Mouse (Mus musculus): ENCODE data around the gene Olfr954. TPM values are rescaled to one million over a fixed set of nuclear protein-coding genes. Genes with fewer than 3 reads are reported as not detected.

Olfr954 gene
- not detected in 2 replicates for polyA plus RNA-seq (2015; fragmentation: Nextera tagmentation; extraction: Ambion mirVana)

DNA sequence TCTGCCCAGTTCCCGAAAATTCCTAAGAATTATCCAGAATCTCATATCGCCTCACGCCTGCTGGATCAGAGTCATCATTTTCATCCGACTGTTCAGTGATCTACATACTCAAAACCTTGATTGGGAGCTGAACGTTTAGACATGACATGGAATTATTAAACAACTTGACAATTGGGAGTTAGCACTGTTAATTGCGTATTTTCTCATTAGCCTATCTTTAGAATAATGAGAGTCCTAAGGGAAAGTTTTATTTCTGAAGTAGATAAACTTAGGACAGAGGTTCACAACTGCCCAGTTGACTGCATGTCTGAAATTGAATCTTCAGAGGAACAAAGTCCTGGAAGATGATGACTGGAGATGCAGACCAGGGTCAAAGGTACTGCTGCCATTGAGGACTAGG, at the start of gene Olfr954:
TSS of gene Olfr954 (plus strand) at position 301 of the 400 bp plus-strand sequence.
- H3K9ac ChIP-seq = no peak within 1 kb of the TSS
- H3K4me2 ChIP-seq = no peak within 1 kb of the TSS
- no peaks in the 10 kb centered on the region for H3K4me1 ChIP-seq
- H3K9me3 ChIP-seq = no peaks in the 10 kb centered on the region
- no peak within 1 kb of the TSS for H3K27ac ChIP-seq
- WGBS = 80% methylated on average over 6 of the region's 6 CpGs
- H3K4me3 ChIP-seq = no peak within 1 kb of the TSS
- H3K36me3 ChIP-seq = no peaks in the 10 kb centered on the region
- no peak for ATAC-seq (ENCODE audit: insufficient number of reproducible peaks, low FRiP score, low TSS enrichment, low read depth)
- H3K27me3 ChIP-seq = no peaks in the 10 kb centered on the region

DNA sequence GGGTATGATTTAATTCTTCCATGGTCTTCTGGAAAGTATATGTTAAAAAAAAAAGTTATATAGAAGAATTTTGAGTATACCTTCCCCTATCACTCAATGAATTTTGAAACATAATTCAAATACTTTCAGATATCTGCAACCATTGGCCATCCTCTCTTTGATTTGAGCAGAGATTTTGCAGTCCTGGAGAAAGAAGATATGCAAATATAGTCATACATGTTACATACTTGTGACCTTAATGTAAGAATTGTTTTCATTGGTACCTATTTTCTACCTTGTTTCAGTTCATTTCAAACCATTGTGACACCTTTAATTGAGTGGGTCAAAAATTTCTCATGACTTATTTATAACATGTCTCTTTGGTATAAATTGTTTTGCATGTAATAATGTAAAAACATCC, 29.5 kb upstream of the Olfr954 start, which contains the start of gene Olfr952:
TSS of gene Olfr952 (minus strand) at position 101 of the 400 bp plus-strand sequence.
- Histone ChIP-seq H3K27ac (no peak within 1 kb of the TSS), H3K27me3 (no peaks in the 10 kb centered on the region), H3K9ac (no peak within 1 kb of the TSS), H3K4me2 (no peak within 1 kb of the TSS), H3K36me3 (no peaks in the 10 kb centered on the region), H3K4me1 (no peaks in the 10 kb centered on the region), H3K9me3 (no peaks in the 10 kb centered on the region), H3K4me3 (no peak within 1 kb of the TSS)
- no peak for ATAC-seq (ENCODE audit: insufficient number of reproducible peaks, low FRiP score, low TSS enrichment, low read depth)

DNA sequence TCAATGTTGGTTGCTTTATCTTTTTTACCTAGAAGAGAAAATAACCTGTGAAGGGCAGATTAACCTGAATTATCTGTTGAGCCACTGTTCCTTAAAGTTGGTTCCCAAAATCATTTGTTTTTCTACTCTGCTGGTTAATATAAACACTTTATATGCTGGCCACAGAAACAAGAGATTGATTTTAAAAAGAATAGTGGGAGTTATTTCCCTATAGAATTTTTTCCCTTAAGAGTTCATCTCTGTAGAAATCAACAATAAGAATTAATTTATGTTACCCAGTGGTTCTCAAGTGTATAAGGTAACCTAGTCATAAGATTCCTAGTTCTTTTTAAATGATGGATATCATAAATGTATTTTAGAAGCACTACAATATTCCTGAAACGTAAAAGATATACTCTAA, 15.3 kb downstream of the Olfr954 start, which contains the start of gene Olfr955:
TSS of gene Olfr955 (minus strand) at position 101 of the 400 bp plus-strand sequence.
- Histone ChIP-seq H3K36me3 (no peaks in the 10 kb centered on the region), H3K27me3 (no peaks in the 10 kb centered on the region), H3K27ac (no peak within 1 kb of the TSS), H3K9ac (no peak within 1 kb of the TSS), H3K4me1 (no peaks in the 10 kb centered on the region), H3K4me2 (no peak within 1 kb of the TSS), H3K9me3 (no peaks in the 10 kb centered on the region), H3K4me3 (no peak within 1 kb of the TSS)
- no peak for ATAC-seq (ENCODE audit: insufficient number of reproducible peaks, low FRiP score, low TSS enrichment, low read depth)
- 34% methylated on average over 1 of the region's 1 CpGs for WGBS

DNA sequence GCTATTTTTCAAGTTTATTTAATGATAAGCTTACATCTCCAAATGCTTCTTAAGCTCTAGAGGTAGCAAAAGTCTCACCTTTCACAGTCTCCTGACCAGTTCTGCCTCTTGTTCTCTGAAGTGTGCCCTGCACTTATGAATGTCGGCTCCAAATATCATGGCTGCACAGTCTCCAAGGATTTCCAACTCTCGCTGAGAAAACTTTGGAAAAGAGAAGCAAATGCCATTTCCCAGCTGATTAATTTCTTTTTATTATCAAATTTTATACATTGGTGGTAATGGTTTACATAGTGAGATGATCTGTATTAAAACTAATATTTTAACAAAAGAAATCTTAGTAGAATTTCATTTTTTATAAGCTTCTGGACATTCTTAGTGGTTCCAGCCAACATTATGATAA, 37.4 kb downstream of the Olfr954 start, which contains the start of gene Olfr44:
TSS of gene Olfr44 (minus strand) at position 101 of the 400 bp plus-strand sequence.
- Histone ChIP-seq H3K36me3 (no peaks in the 10 kb centered on the region), H3K4me1 (no peaks in the 10 kb centered on the region), H3K4me3 (no peak within 1 kb of the TSS), H3K4me2 (no peak within 1 kb of the TSS), H3K9me3 (no peaks in the 10 kb centered on the region), H3K27ac (no peak within 1 kb of the TSS), H3K27me3 (no peaks in the 10 kb centered on the region), H3K9ac (no peak within 1 kb of the TSS)
- 79% methylated on average over 2 of the region's 2 CpGs for WGBS
- ATAC-seq (ENCODE audit: insufficient number of reproducible peaks, low FRiP score, low TSS enrichment, low read depth) = no peak

DNA sequence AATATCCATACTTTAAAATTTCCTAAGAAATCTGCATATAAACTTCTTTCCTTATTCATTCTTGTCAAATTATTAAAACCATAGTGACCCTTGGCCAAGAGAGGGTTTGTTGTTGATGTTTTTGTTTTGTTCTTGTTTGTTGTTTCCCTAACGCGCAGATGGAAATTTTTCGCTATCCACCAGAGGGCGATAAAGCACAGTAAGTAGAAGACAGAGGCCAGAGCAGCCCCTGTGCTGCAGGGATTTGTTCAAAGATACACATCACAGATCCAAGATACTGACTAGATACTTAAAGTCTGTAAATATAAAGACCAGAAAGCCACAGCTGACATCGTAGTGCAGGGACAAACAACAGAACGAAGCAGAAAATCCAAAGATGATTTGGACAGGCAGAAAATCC, 52.5 kb downstream of the Olfr954 start:
- Histone ChIP-seq H3K9ac (no peak overlapping the region), H3K4me1 (no peaks in the 10 kb centered on the region), H3K36me3 (no peaks in the 10 kb centered on the region), H3K27ac (no peak overlapping the region), H3K9me3 (no peaks in the 10 kb centered on the region), H3K4me2 (no peak overlapping the region), H3K4me3 (no peak overlapping the region), H3K27me3 (no peaks in the 10 kb centered on the region)
- 15% methylated on average over 6 of the region's 6 CpGs for WGBS
- no peak for ATAC-seq (ENCODE audit: insufficient number of reproducible peaks, low FRiP score, low TSS enrichment, low read depth)

DNA sequence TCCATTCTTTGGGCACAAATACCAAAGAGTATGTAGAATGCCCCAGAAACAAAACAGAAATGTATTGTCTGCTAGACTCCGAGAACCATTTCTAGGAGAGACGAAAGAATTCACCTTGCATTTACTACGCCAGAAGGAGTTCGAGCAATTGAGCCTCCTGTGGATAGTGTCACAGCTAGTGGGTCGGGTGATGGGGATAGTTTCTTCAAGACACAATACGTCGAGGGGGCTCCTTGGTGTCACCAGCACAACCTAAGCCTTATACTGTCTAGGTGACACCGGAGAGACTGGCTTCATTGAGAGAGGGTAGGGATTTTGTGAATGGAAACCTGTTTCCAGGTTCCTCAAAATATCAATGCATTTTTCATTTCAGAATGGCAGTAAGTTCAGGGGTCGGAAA, 52.9 kb downstream of the Olfr954 start:
- 80% methylated on average over 9 of the region's 9 CpGs for WGBS
- no peak overlapping the region for H3K9ac ChIP-seq
- H3K27ac ChIP-seq = no peak overlapping the region
- no peak overlapping the region for H3K4me3 ChIP-seq
- H3K36me3 ChIP-seq = no peaks in the 10 kb centered on the region
- no peaks in the 10 kb centered on the region for H3K9me3 ChIP-seq
- H3K4me2 ChIP-seq = no peak overlapping the region
- no peaks in the 10 kb centered on the region for H3K4me1 ChIP-seq
- ATAC-seq (ENCODE audit: insufficient number of reproducible peaks, low FRiP score, low TSS enrichment, low read depth) = no peak
- no peaks in the 10 kb centered on the region for H3K27me3 ChIP-seq

Other genes with a start within 250 kb of the Olfr954 start
- not detected in 2 replicates for gene Olfr1537, start 206.7 kb upstream of the Olfr954 start, polyA plus RNA-seq (2015; fragmentation: Nextera tagmentation; extraction: Ambion mirVana)
- not detected in 2 replicates for gene Olfr945, start 179.9 kb upstream of the Olfr954 start, polyA plus RNA-seq (2015; fragmentation: Nextera tagmentation; extraction: Ambion mirVana)
- gene Olfr948, start 130.7 kb upstream of the Olfr954 start, polyA plus RNA-seq (2015; fragmentation: Nextera tagmentation; extraction: Ambion mirVana) = not detected in 2 replicates
- not detected in 2 replicates for gene Olfr951, start 69.3 kb upstream of the Olfr954 start, polyA plus RNA-seq (2015; fragmentation: Nextera tagmentation; extraction: Ambion mirVana)
- not detected in 2 replicates for gene Olfr952, start 29.6 kb upstream of the Olfr954 start, polyA plus RNA-seq (2015; fragmentation: Nextera tagmentation; extraction: Ambion mirVana)
- not detected in 2 replicates for gene Olfr955, start 15.2 kb downstream of the Olfr954 start, polyA plus RNA-seq (2015; fragmentation: Nextera tagmentation; extraction: Ambion mirVana)
- gene Olfr44, start 37.3 kb downstream of the Olfr954 start, polyA plus RNA-seq (2015; fragmentation: Nextera tagmentation; extraction: Ambion mirVana) = not detected in 2 replicates
- gene Olfr957, start 59.1 kb downstream of the Olfr954 start, polyA plus RNA-seq (2015; fragmentation: Nextera tagmentation; extraction: Ambion mirVana) = not detected in 2 replicates
- gene Olfr958, start 97.4 kb downstream of the Olfr954 start, polyA plus RNA-seq (2015; fragmentation: Nextera tagmentation; extraction: Ambion mirVana) = not detected in 2 replicates
- gene Olfr959, start 118.9 kb downstream of the Olfr954 start, polyA plus RNA-seq (2015; fragmentation: Nextera tagmentation; extraction: Ambion mirVana) = not detected in 2 replicates
- gene AW551984, start 147.7 kb downstream of the Olfr954 start, polyA plus RNA-seq (2015; fragmentation: Nextera tagmentation; extraction: Ambion mirVana) = 75.0 and 122 TPM in 2 replicates
- not detected in 2 replicates for gene Olfr148, start 154.0 kb downstream of the Olfr954 start, polyA plus RNA-seq (2015; fragmentation: Nextera tagmentation; extraction: Ambion mirVana)
- gene Olfr960, start 164.7 kb downstream of the Olfr954 start, polyA plus RNA-seq (2015; fragmentation: Nextera tagmentation; extraction: Ambion mirVana) = not detected in 2 replicates
- not detected in 2 replicates for gene Olfr961, start 188.4 kb downstream of the Olfr954 start, polyA plus RNA-seq (2015; fragmentation: Nextera tagmentation; extraction: Ambion mirVana)
- gene Olfr963, start 210.5 kb downstream of the Olfr954 start, polyA plus RNA-seq (2015; fragmentation: Nextera tagmentation; extraction: Ambion mirVana) = not detected in 2 replicates

All from limb, embryonic 15.5 days (tissue).